13 mouse cellular contexts compared by ENCODE assay signal in the genomic region with DNA sequence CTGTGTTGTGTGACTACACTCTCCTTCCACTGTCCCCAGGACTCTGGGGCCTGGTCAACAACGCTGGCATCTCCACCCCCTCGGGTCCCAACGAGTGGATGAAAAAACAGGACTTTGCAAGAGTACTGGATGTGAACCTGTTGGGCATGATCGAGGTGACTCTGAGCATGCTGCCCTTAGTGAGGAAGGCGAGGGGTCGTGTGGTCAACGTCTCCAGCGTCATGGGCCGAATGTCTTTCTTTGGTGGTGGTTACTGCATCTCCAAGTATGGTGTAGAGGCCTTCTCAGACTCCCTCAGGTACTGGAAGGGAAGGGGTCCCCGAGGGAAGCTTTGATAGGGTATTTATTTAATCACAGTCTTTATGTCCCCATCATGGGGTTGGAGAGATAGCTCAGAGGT. TPM values are rescaled to one million over a fixed set of nuclear protein-coding genes. Genes with fewer than 3 reads are reported as not detected.
"Had no signal": no experiment of that assay in that cellular context is flagged by ENCODE, and none has a peak within 500 bp of the region (broad histone marks: within the 10 kb centered on the region; RNA-seq: fewer than 3 reads in every experiment).

No protein-coding gene starts in this region.

RNA-seq across cellular contexts. Expression of a gene that starts 3.3 kb away (rescaled TPM):
- polyA plus RNA-seq: macrophage; midbrain, embryonic 11.5 days; midbrain, embryonic 13.5 days; midbrain, embryonic 15.5 days; midbrain, postnatal 0 days; neural tube, embryonic 12.5 days; stomach, embryonic 15.5 days; testis, adult 2 months had no signal

RNA-seq across cellular contexts. Expression of a gene that starts 3.4 kb away (rescaled TPM):
- polyA plus RNA-seq: lung, embryonic 15.5 days; midbrain, embryonic 11.5 days; midbrain, embryonic 15.5 days; neural tube, embryonic 14.5 days; thymus, postnatal 0 days had no signal

RNA-seq across cellular contexts. Expression of a gene that starts 13.3 kb away (rescaled TPM):
- polyA plus RNA-seq: lung, adult 2 months; lung, embryonic 15.5 days; neural tube, embryonic 14.5 days; stomach, postnatal 0 days; thymus, postnatal 0 days had no signal
